19 mouse cellular contexts compared by ENCODE assay signal in the genomic region with DNA sequence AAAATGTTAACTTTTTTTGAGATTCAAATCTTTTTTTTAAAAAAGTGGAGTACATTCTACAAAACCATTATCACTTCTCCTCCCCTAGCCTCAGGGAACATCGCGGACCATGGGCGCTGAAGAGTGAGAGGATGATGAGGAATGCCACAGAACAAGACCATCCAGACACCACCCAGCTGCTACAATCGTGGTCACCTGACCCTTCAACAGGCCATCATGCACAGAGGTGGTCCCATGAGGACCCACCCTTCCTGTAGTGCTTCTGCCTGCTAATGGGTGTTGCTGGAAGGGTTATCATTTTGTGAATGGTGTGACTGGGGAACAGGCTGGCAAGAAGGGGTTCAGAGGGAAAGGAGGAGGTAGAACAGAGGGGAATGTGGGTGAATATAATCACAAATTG.
"Had no signal": no experiment of that assay in that cellular context is flagged by ENCODE, and none has a peak within 500 bp of the region (broad histone marks: within the 10 kb centered on the region; RNA-seq: fewer than 3 reads in every experiment).

No protein-coding gene starts in this region.

- DNase-seq: lung, adult 18-20 months; lung, embryonic 14.5 days; lung, postnatal 10 days; lung, postnatal 36 days; retina, postnatal 1 day; right cerebral cortex, adult 18-20 months; right cerebral cortex, postnatal 25 days; right cerebral cortex, postnatal 4 days; thymus, adult 2 months; thymus, postnatal 25 days; thymus, postnatal 4 days had no signal

- H3K27ac ChIP-seq: macrophage; midbrain, embryonic 13.5 days; midbrain, embryonic 15.5 days; neural tube, embryonic 13.5 days; neural tube, embryonic 15.5 days; stomach, embryonic 15.5 days; stomach, postnatal 0 days had no signal

- H3K9me3 ChIP-seq: megakaryocyte, embryonic 14.5 days; midbrain, embryonic 13.5 days; midbrain, embryonic 15.5 days; neural tube, embryonic 13.5 days; neural tube, embryonic 15.5 days; stomach, embryonic 15.5 days had no signal

- H3K4me3 ChIP-seq: megakaryocyte, embryonic 14.5 days; midbrain, embryonic 13.5 days; midbrain, embryonic 15.5 days; neural tube, embryonic 13.5 days; neural tube, embryonic 15.5 days; stomach, embryonic 15.5 days had no signal

- H3K9ac ChIP-seq: lung, embryonic 14.5 days; midbrain, embryonic 13.5 days; midbrain, embryonic 15.5 days; neural tube, embryonic 13.5 days; neural tube, embryonic 15.5 days; stomach, embryonic 15.5 days had no signal

- H3K36me3 ChIP-seq: midbrain, embryonic 13.5 days; midbrain, embryonic 15.5 days; neural tube, embryonic 13.5 days; neural tube, embryonic 15.5 days; stomach, embryonic 15.5 days had no signal

- H3K27me3 ChIP-seq: megakaryocyte, embryonic 14.5 days; midbrain, embryonic 13.5 days; midbrain, embryonic 15.5 days; neural tube, embryonic 13.5 days; neural tube, embryonic 15.5 days; stomach, embryonic 15.5 days had no signal
